Mouse (Mus musculus) olfactory bulb, adult 2 months (tissue): Measurements from ENCODE around the gene Pofut1. TPM values are rescaled to one million over a fixed set of nuclear protein-coding genes. Genes with fewer than 3 reads are reported as not detected.
"Not testable (repeated sequence)": the region's sequence is repeated elsewhere in the genome, so short reads cannot be mapped to it uniquely, and the experiment has no call there.

Source experiments
- H3K27ac ChIP-seq: fragments of 200-500 bp; 2 replicates; pipeline ENCODE4 v1.5.1; 2012; ENCODE audit warnings: low read depth, low read length; ENCODE audit not compliant: insufficient read depth
- H3K4me1 ChIP-seq: fragments of 200-500 bp; 2 replicates; pipeline ENCODE4 v1.6.1; 2012; ENCODE audit warnings: low read length; ENCODE audit not compliant: control insufficient read depth, insufficient read depth
- H3K4me3 ChIP-seq: fragments of 200-500 bp; 2 replicates; pipeline ENCODE4 v1.5.1; 2012; ENCODE audit warnings: mild to moderate bottlenecking, low read depth, low read length, moderate library complexity; ENCODE audit not compliant: insufficient read depth
- CTCF ChIP-seq: fragments of 200-500 bp; IDR thresholded peaks from 2 replicates; pipeline ENCODE4 v1.5.1; 2012; ENCODE audit warnings: low read depth, mild to moderate bottlenecking, low read length, moderate library complexity; ENCODE audit not compliant: insufficient read depth
- POLR2A ChIP-seq: fragments of 200-500 bp; IDR thresholded peaks from 2 replicates; pipeline ENCODE4 v1.6.1; 2012; ENCODE audit warnings: mild to moderate bottlenecking, low read depth, low read length, moderate library complexity; ENCODE audit not compliant: insufficient read depth
- WGBS: fragments of 180-500 bp; shearing (Covaris S2); methylation state at CpG from one replicate; pipeline ENCODE4 v1.1.7; 2018; 5-methylcytosine and 5-hydroxymethylcytosine counted together
- polyA plus RNA-seq: library from polyadenylated mRNA; stranded (reverse); fragments of >200 nt; gene quantifications from 2 replicates; pipeline ENCODE4 v1.2.4, GENCODE M21; 2012; ENCODE audit warnings: low replicate concordance; ENCODE audit not compliant: missing spikeins, insufficient read depth, insufficient read length

Gene Pofut1
- polyA plus RNA-seq, 1 experiment, result not detected

GRCm38 (mm10) chr2:153259030-153259863, 17.9 kb downstream of the Pofut1 start:
- H3K4me1 ChIP-seq, result no peaks in the 10 kb centered on the region
- 92% methylated on average over 12 of the region's 12 CpGs for WGBS
- no peak overlapping the region for H3K4me3 ChIP-seq
- H3K27ac ChIP-seq, result no peak overlapping the region
- TF ChIP-seq CTCF, result no peak
- TF ChIP-seq POLR2A, result no peak

- Histone ChIP-seq H3K4me3 (no peak overlapping the region), H3K4me1 (no peaks in the 10 kb centered on the region), H3K27ac (no peak overlapping the region)
- 73% methylated on average over 3 of the region's 3 CpGs for WGBS
- TF ChIP-seq CTCF, result no peak
- no peak for TF ChIP-seq POLR2A
These were observed 18.7 kb downstream of the Pofut1 start for GRCm38 (mm10) chr2:153259864-153260674.

GRCm38 (mm10) chr2:153263053-153263452, 21.7 kb downstream of the Pofut1 start:
- 87% methylated on average over 7 of the region's 7 CpGs for WGBS

GRCm38 (mm10) chr2:153267331-153267730, 26.0 kb downstream of the Pofut1 start:
- Histone ChIP-seq H3K4me1 (peaks cover 4% of the 10 kb centered on the region), H3K27ac (no peak overlapping the region), H3K4me3 (no peak overlapping the region)
- TF ChIP-seq CTCF (no peak), POLR2A (no peak)
- WGBS, result 79% methylated on average over 2 of the region's 2 CpGs

More at GRCm38 (mm10) chr2:153263053-153263452, 21.7 kb downstream of the Pofut1 start:
- no peak for TF ChIP-seq POLR2A
- no peak for TF ChIP-seq CTCF
- H3K27ac ChIP-seq, result no peak overlapping the region
- peaks cover 4% of the 10 kb centered on the region for H3K4me1 ChIP-seq
- no peak overlapping the region for H3K4me3 ChIP-seq

- 68% methylated on average over 8 of the region's 8 CpGs for WGBS
- not testable (repeated sequence) for H3K4me3 ChIP-seq, H3K4me1 ChIP-seq, H3K27ac ChIP-seq
These were observed 29.0 kb downstream of the Pofut1 start for GRCm38 (mm10) chr2:153270231-153270915.

- H3K4me3 ChIP-seq, H3K27ac ChIP-seq, H3K4me1 ChIP-seq: not testable (repeated sequence)
- 87% methylated on average over 6 of the region's 6 CpGs for WGBS
These were observed 33.0 kb downstream of the Pofut1 start for GRCm38 (mm10) chr2:153274200-153274918.

- TF ChIP-seq POLR2A, result no peak
- no peak for TF ChIP-seq CTCF
- Histone ChIP-seq H3K4me3 (no peak overlapping the region), H3K27ac (no peak overlapping the region), H3K4me1 (no peaks in the 10 kb centered on the region)
- 81% methylated on average over 6 of the region's 6 CpGs for WGBS
These were observed 33.5 kb downstream of the Pofut1 start for GRCm38 (mm10) chr2:153274919-153275247.

- not testable (repeated sequence) for H3K27ac ChIP-seq
- 87% methylated on average over 3 of the region's 3 CpGs for WGBS
These were observed 34.2 kb downstream of the Pofut1 start for GRCm38 (mm10) chr2:153275577-153275976.

GRCm38 (mm10) chr2:153276440-153276839, 35.1 kb downstream of the Pofut1 start:
- no peak overlapping the region for H3K27ac ChIP-seq
- TF ChIP-seq POLR2A (no peak), CTCF (no peak)
- H3K4me1 ChIP-seq, result no peaks in the 10 kb centered on the region
- 90% methylated on average over 8 of the region's 8 CpGs for WGBS
- no peak overlapping the region for H3K4me3 ChIP-seq

More at GRCm38 (mm10) chr2:153275577-153275976, 34.2 kb downstream of the Pofut1 start:
- not testable (repeated sequence) for H3K4me1 ChIP-seq, H3K4me3 ChIP-seq

GRCm38 (mm10) chr2:153276846-153277245, 35.5 kb downstream of the Pofut1 start:
- not testable (repeated sequence) for H3K27ac ChIP-seq, H3K4me1 ChIP-seq, H3K4me3 ChIP-seq
- 91% methylated on average over 5 of the region's 5 CpGs for WGBS
